Mouse (Mus musculus) hindbrain, embryonic 11.5 days (tissue): Measurements from ENCODE around the gene Cfhr2. TPM values are rescaled to one million over a fixed set of nuclear protein-coding genes. Genes with fewer than 3 reads are reported as not detected.

Source experiments
- polyA plus RNA-seq: library from polyadenylated mRNA; unstranded; fragments of >200 nt; fragmentation: Nextera tagmentation; extraction: Ambion mirVana; gene quantifications from 2 replicates; pipeline ENCODE4 v1.2.1, GENCODE M21; 2014

The Cfhr2 gene
- polyA plus RNA-seq, 1 experiment from 2014 or later: not detected

Other genes with a start within 250 kb of the Cfhr2 start
- not detected in 2 replicates for gene Gm4788, start 77.5 kb downstream of the Cfhr2 start, polyA plus RNA-seq